Mouse (Mus musculus): Measurements from ENCODE around the gene Necab3. TPM values are rescaled to one million over a fixed set of nuclear protein-coding genes. Genes with fewer than 3 reads are reported as not detected.

The Necab3 gene
- total RNA-seq, 2 experiments from 2014 or later, result 3.6 TPM; not detected in 1

GRCm38 (mm10) chr2:154500758-154501157 lies 57.9 kb downstream of the Necab3 start:
- no peak for ATAC-seq (replicated peaks; ENCODE audit: low FRiP score, poor library complexity, severe bottlenecking)

DNA sequence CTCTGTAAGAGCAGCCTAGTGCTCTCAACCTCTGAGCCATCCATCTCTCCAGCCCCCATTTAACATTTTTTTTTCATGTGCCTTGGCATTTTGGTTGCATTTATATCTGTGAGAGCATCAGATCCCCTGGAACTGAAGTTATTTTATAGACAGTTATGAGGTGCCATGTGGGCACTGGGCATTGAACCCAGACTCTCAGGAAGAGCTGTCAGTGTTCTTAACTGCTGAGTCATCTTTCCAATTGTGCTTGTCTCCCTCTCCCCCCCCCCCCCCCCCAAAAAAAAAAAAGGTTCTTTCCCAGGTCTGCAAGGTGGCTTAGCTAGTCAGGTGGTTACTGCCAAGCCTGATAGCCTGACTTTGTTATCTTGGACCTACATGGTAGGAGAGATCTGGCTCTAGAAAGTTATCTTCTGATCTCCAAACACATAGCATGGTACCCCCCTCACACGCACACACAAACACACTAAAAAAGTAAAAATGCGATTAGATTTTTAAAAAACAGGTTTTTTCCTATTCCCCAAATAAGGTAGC lies 58.9 kb downstream of the Necab3 start:
- no peak for ATAC-seq (replicated peaks; ENCODE audit: low FRiP score, poor library complexity, severe bottlenecking)

- no peak for ATAC-seq (replicated peaks; ENCODE audit: low FRiP score, poor library complexity, severe bottlenecking)
Observed at GRCm38 (mm10) chr2:154498571-154498970, 60.1 kb downstream of the Necab3 start.

DNA sequence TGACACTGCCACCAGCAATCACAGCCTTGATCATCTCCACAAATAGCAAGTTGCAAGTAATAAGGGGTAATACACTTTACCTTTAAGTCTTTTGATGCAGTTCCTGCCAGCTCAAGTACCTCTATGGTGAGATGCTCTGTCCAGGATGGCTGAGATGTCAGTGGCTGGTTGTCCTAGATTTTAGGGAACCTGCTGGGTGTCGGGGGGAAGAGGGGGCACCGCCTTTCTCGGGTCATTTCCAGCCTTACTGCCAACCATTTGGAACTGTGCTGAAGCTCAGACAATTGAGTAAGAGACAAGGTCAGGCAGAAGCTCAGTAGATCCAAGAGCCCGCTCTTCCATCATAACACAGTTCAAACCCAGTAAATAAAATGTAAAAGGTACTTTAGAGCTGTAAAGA lies 63.7 kb downstream of the Necab3 start:
- no peak for ATAC-seq (replicated peaks; ENCODE audit: low FRiP score, poor library complexity, severe bottlenecking)

Other genes with a start within 250 kb of the Necab3 start
- gene Cdk5rap1, start 185.9 kb downstream of the Necab3 start, total RNA-seq (2015; ENCODE audit: low replicate concordance), result 10.1 and 12.3 TPM in 2 replicates
- gene Cdk5rap1, start 185.9 kb downstream of the Necab3 start, total RNA-seq (2017; ENCODE audit: low replicate concordance), result 8.2 and 28.1 TPM in 2 replicates
- gene Snta1, start 150.8 kb downstream of the Necab3 start, total RNA-seq (2015; ENCODE audit: low replicate concordance), result not detected in 2 replicates
- 1.0 and 1.8 TPM in 2 replicates for gene Snta1, start 150.8 kb downstream of the Necab3 start, total RNA-seq (2017; ENCODE audit: low replicate concordance)
- gene Cbfa2t2, start 122.4 kb downstream of the Necab3 start, total RNA-seq (2015; ENCODE audit: low replicate concordance), result 9.6 and 28.1 TPM in 2 replicates
- 6.5 and 14.1 TPM in 2 replicates for gene Cbfa2t2, start 122.4 kb downstream of the Necab3 start, total RNA-seq (2017; ENCODE audit: low replicate concordance)
- gene 1700003F12Rik, start 11.8 kb downstream of the Necab3 start, total RNA-seq (2015; ENCODE audit: low replicate concordance), result not detected in 2 replicates
- not detected in 2 replicates for gene 1700003F12Rik, start 11.8 kb downstream of the Necab3 start, total RNA-seq (2017; ENCODE audit: low replicate concordance)
- gene Actl10, start 7.1 kb downstream of the Necab3 start, total RNA-seq (2015; ENCODE audit: low replicate concordance), result not detected in 2 replicates
- not detected in 2 replicates for gene Actl10, start 7.1 kb downstream of the Necab3 start, total RNA-seq (2017; ENCODE audit: low replicate concordance)
- gene E2f1, start 11.0 kb upstream of the Necab3 start, total RNA-seq (2015; ENCODE audit: low replicate concordance), result 11.7 and 27.8 TPM in 2 replicates
- 11.9 and 17.5 TPM in 2 replicates for gene E2f1, start 11.0 kb upstream of the Necab3 start, total RNA-seq (2017; ENCODE audit: low replicate concordance)
- 15.5 and 22.7 TPM in 2 replicates for gene Pxmp4, start 44.8 kb upstream of the Necab3 start, total RNA-seq (2015; ENCODE audit: low replicate concordance)
- gene Pxmp4, start 44.8 kb upstream of the Necab3 start, total RNA-seq (2017; ENCODE audit: low replicate concordance), result 14.4 and 17.0 TPM in 2 replicates
- gene Zfp341, start 54.4 kb upstream of the Necab3 start, total RNA-seq (2015; ENCODE audit: low replicate concordance), result 3.2 and 3.8 TPM in 2 replicates
- 1.3 and 2.7 TPM in 2 replicates for gene Zfp341, start 54.4 kb upstream of the Necab3 start, total RNA-seq (2017; ENCODE audit: low replicate concordance)
- 11.5 TPM in 1 of 2 replicates, not detected in the other for gene 4930519P11Rik, start 54.5 kb upstream of the Necab3 start, total RNA-seq (2015; ENCODE audit: low replicate concordance)
- gene 4930519P11Rik, start 54.5 kb upstream of the Necab3 start, total RNA-seq (2017; ENCODE audit: low replicate concordance), result not detected in 2 replicates
- 58.0 and 78.4 TPM in 2 replicates for gene Chmp4b, start 92.8 kb upstream of the Necab3 start, total RNA-seq (2015; ENCODE audit: low replicate concordance)
- 45.3 and 70.0 TPM in 2 replicates for gene Chmp4b, start 92.8 kb upstream of the Necab3 start, total RNA-seq (2017; ENCODE audit: low replicate concordance)
- not detected in 2 replicates for gene Gm14214, start 211.1 kb upstream of the Necab3 start, total RNA-seq (2015; ENCODE audit: low replicate concordance)
- not detected in 2 replicates for gene Gm14214, start 211.1 kb upstream of the Necab3 start, total RNA-seq (2017; ENCODE audit: low replicate concordance)
- gene Raly, start 232.2 kb upstream of the Necab3 start, total RNA-seq (2015; ENCODE audit: low replicate concordance), result 87.2 and 99.8 TPM in 2 replicates
- gene Raly, start 232.2 kb upstream of the Necab3 start, total RNA-seq (2017; ENCODE audit: low replicate concordance), result 112 and 144 TPM in 2 replicates
- gene a, start 232.5 kb upstream of the Necab3 start, total RNA-seq (2015; ENCODE audit: low replicate concordance), result not detected in 2 replicates
- gene a, start 232.5 kb upstream of the Necab3 start, total RNA-seq (2017; ENCODE audit: low replicate concordance), result not detected in 2 replicates

Measured in erythroid progenitor cell, adult 5-6 weeks (primary cell).